Mouse (Mus musculus): ENCODE data around the gene Nae1. TPM values are rescaled to one million over a fixed set of nuclear protein-coding genes. Genes with fewer than 3 reads are reported as not detected.
"Not testable (repeated sequence)": the region's sequence is repeated elsewhere in the genome, so short reads cannot be mapped to it uniquely, and the experiment has no call there.

Nae1 gene
- 138 and 142 TPM in 2 replicates for polyA plus RNA-seq (2014; fragmentation: Nextera tagmentation; extraction: Ambion mirVana)

- H3K36me3 ChIP-seq (ENCODE audit: control insufficient read depth, insufficient read depth, low read length): peaks cover 4% of the 10 kb centered on the region; the same call in 1 of the 2 replicates
- peaks cover 7% of the 10 kb centered on the region; the same call in 1 of the 2 replicates for H3K4me1 ChIP-seq (ENCODE audit: control insufficient read depth, insufficient read depth, low read length)
- peak within 1 kb of the TSS; percentile 96 for H3K9ac ChIP-seq (ENCODE audit: low read length)
- ATAC-seq (ENCODE audit: insufficient number of reproducible peaks, low FRiP score, low TSS enrichment, low read depth): peak; percentile 92
- peak; percentile 96 for DNase-seq (ENCODE audit: low spot score)
- WGBS: under 1% methylated on average over 65 of the region's 70 CpGs
- H3K9me3 ChIP-seq (ENCODE audit: control insufficient read depth, low read length): no peaks in the 10 kb centered on the region
- H3K27ac ChIP-seq (replicated peaks; ENCODE audit: low read depth, low read length): peak within 1 kb of the TSS; percentile 68; the same call in 1 of the 2 replicates
- H3K4me3 ChIP-seq (ENCODE audit: low read depth, low read length): peak within 1 kb of the TSS; percentile 92
- H3K27me3 ChIP-seq (ENCODE audit: control insufficient read depth, insufficient read depth, low read length): peaks cover 8% of the 10 kb centered on the region
- H3K4me2 ChIP-seq (ENCODE audit: low read depth, severe bottlenecking): peak within 1 kb of the TSS; percentile 56
Observed at GRCm38 (mm10) chr8:104533971-104534778, at the start of gene Nae1, which contains the start of gene Car7. Gene Nae1 (minus strand): TSS chr8:104534637. Gene Car7 (plus strand): TSS chr8:104534689.

DNA sequence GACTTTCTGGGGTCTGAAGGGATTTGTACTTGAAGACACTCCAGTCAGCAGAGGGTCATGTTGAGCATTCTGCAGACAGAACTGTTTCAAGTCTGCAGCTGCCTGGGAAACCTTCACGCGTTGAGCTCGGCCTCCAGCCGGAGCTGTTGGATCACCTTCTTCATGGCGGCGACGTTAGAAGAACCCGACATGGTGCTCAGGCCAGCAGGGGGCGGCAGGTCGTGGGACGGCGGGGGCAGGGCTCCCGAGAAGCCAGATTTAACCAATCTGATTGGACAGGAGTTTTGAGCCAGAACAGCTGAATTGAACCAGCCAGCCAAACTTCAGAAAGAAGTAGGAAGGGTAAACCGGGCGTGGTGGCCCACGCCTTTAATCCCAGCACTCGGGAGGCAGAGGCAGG is 43.2 kb upstream of the Nae1 start:
- 76% methylated on average over 17 of the region's 17 CpGs for WGBS
- not testable (repeated sequence) for ATAC-seq (ENCODE audit: insufficient number of reproducible peaks, low FRiP score, low TSS enrichment, low read depth); H3K4me3 ChIP-seq (ENCODE audit: low read depth, low read length)

GRCm38 (mm10) chr8:104576820-104577219 is 42.4 kb upstream of the Nae1 start:
- H3K4me1 ChIP-seq (ENCODE audit: control insufficient read depth, insufficient read depth, low read length): no peaks in the 10 kb centered on the region
- H3K9me3 ChIP-seq (ENCODE audit: control insufficient read depth, low read length): no peaks in the 10 kb centered on the region
- no peak overlapping the region for H3K27ac ChIP-seq (replicated peaks; ENCODE audit: low read depth, low read length)
- no peak overlapping the region for H3K4me2 ChIP-seq (ENCODE audit: low read depth, severe bottlenecking)
- no peak for ATAC-seq (ENCODE audit: insufficient number of reproducible peaks, low FRiP score, low TSS enrichment, low read depth)
- 90% methylated on average over 3 of the region's 3 CpGs for WGBS
- H3K4me3 ChIP-seq (ENCODE audit: low read depth, low read length): no peak overlapping the region
- H3K27me3 ChIP-seq (ENCODE audit: control insufficient read depth, insufficient read depth, low read length): no peaks in the 10 kb centered on the region
- no peak for DNase-seq (ENCODE audit: low spot score)
- no peaks in the 10 kb centered on the region for H3K36me3 ChIP-seq (ENCODE audit: control insufficient read depth, insufficient read depth, low read length)
- H3K9ac ChIP-seq (ENCODE audit: low read length): no peak overlapping the region

More for the DNA sequence above, 43.2 kb upstream of the Nae1 start:
- not testable (repeated sequence) for DNase-seq (ENCODE audit: low spot score); H3K36me3 ChIP-seq (ENCODE audit: control insufficient read depth, insufficient read depth, low read length); H3K4me2 ChIP-seq (ENCODE audit: low read depth, severe bottlenecking); H3K9ac ChIP-seq (ENCODE audit: low read length); H3K27me3 ChIP-seq (ENCODE audit: control insufficient read depth, insufficient read depth, low read length); H3K27ac ChIP-seq (replicated peaks; ENCODE audit: low read depth, low read length); H3K4me1 ChIP-seq (ENCODE audit: control insufficient read depth, insufficient read depth, low read length); H3K9me3 ChIP-seq (ENCODE audit: control insufficient read depth, low read length)

DNA sequence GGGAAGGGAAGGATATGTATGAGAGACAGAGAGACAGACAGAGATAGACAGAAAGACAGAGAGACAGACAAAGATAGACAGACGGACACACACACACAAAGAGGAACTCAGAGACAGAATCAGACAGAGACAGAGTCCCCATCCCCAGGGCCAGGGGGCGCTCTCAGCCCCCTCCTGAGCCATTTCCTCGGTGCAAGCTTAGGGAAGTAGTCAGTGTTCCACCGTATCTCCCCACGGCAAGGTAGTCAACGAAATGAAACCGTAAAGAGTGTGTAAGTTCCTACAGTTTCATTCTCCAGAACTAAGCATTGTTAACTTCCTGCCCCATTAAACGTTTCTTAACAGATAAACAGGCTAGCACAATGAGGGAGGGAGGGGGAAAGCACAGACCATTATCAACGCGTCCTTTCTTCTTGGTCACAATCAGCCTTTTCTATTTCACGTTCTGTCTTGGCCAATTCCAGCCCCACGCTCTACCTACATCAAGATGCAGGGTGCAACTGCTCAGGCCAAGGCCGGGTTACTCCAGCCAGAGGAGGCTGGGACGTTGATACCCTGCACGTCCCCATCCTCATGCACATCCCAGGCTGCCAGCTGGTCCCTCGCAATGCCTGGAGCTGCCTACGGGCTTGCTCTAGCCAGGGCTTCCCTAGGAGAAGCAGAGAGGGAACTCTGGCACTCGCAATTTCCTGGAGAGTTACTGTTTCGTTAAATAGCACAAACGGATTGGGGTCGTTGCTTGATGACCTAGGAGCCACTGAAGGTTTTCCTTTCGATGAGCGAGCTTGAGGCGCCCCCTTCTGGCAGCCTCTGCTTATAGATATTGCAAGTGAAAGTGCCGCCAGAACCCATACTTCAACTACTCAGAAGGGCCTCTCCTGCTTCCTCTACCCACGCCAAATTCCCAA is 36.3 kb upstream of the Nae1 start:
- Histone ChIP-seq H3K4me3 (ENCODE audit: low read depth, low read length) (peak overlapping the region; percentile 20), H3K4me1 (ENCODE audit: control insufficient read depth, insufficient read depth, low read length) (no peaks in the 10 kb centered on the region), H3K36me3 (ENCODE audit: control insufficient read depth, insufficient read depth, low read length) (no peaks in the 10 kb centered on the region), H3K9ac (ENCODE audit: low read length) (peak overlapping the region; percentile 34; the same call in 1 of the 2 replicates), H3K27ac (replicated peaks; ENCODE audit: low read depth, low read length) (no peak overlapping the region), H3K4me2 (ENCODE audit: low read depth, severe bottlenecking) (peak overlapping the region; percentile 59), H3K9me3 (ENCODE audit: control insufficient read depth, low read length) (no peaks in the 10 kb centered on the region), H3K27me3 (ENCODE audit: control insufficient read depth, insufficient read depth, low read length) (no peaks in the 10 kb centered on the region)
- 6% methylated on average over 26 of the region's 26 CpGs for WGBS
- peak; percentile 94 for DNase-seq (ENCODE audit: low spot score)
- peak; percentile 54; the same call in 1 of the 2 replicates for ATAC-seq (ENCODE audit: insufficient number of reproducible peaks, low FRiP score, low TSS enrichment, low read depth)

GRCm38 (mm10) chr8:104569559-104569958 is 35.1 kb upstream of the Nae1 start:
- H3K4me3 ChIP-seq (ENCODE audit: low read depth, low read length): no peak overlapping the region
- H3K4me1 ChIP-seq (ENCODE audit: control insufficient read depth, insufficient read depth, low read length): no peaks in the 10 kb centered on the region
- H3K27ac ChIP-seq (replicated peaks; ENCODE audit: low read depth, low read length): no peak overlapping the region
- 62% methylated on average over 1 of the region's 1 CpGs for WGBS
- H3K4me2 ChIP-seq (ENCODE audit: low read depth, severe bottlenecking): no peak overlapping the region
- DNase-seq (ENCODE audit: low spot score) (no peak), ATAC-seq (ENCODE audit: insufficient number of reproducible peaks, low FRiP score, low TSS enrichment, low read depth) (no peak)
- H3K36me3 ChIP-seq (ENCODE audit: control insufficient read depth, insufficient read depth, low read length): no peaks in the 10 kb centered on the region
- H3K9me3 ChIP-seq (ENCODE audit: control insufficient read depth, low read length): no peaks in the 10 kb centered on the region
- H3K27me3 ChIP-seq (ENCODE audit: control insufficient read depth, insufficient read depth, low read length): no peaks in the 10 kb centered on the region
- no peak overlapping the region for H3K9ac ChIP-seq (ENCODE audit: low read length)

DNA sequence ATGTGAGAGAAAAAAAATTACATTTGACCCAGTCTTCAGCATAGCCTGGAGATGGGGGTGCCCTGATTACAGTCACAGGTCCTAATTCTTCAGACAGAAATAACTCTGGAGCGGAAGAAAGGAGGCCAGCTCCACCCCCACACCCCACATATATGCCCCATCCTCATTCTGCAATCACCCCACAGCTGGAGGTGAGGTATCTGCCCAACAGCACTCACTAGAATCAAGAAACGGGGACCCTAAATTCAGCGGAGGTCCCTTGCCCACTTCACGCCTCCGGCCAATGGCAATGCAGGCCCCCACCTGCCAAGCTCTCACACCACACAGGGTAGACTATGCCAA is 31.0 kb upstream of the Nae1 start:
- H3K4me1 ChIP-seq (ENCODE audit: control insufficient read depth, insufficient read depth, low read length): no peaks in the 10 kb centered on the region
- H3K9ac ChIP-seq (ENCODE audit: low read length): no peak overlapping the region
- WGBS: 89% methylated on average over 5 of the region's 5 CpGs
- no peak overlapping the region for H3K4me3 ChIP-seq (ENCODE audit: low read depth, low read length)
- H3K27me3 ChIP-seq (ENCODE audit: control insufficient read depth, insufficient read depth, low read length): no peaks in the 10 kb centered on the region
- peak; percentile 50; the same call in 1 of the 2 replicates for ATAC-seq (ENCODE audit: insufficient number of reproducible peaks, low FRiP score, low TSS enrichment, low read depth)
- H3K9me3 ChIP-seq (ENCODE audit: control insufficient read depth, low read length): no peaks in the 10 kb centered on the region
- H3K36me3 ChIP-seq (ENCODE audit: control insufficient read depth, insufficient read depth, low read length): no peaks in the 10 kb centered on the region
- DNase-seq (ENCODE audit: low spot score): no peak
- H3K27ac ChIP-seq (replicated peaks; ENCODE audit: low read depth, low read length): no peak overlapping the region
- no peak overlapping the region for H3K4me2 ChIP-seq (ENCODE audit: low read depth, severe bottlenecking)

- Histone ChIP-seq H3K9ac (ENCODE audit: low read length) (no peak overlapping the region), H3K4me2 (ENCODE audit: low read depth, severe bottlenecking) (no peak overlapping the region), H3K4me1 (ENCODE audit: control insufficient read depth, insufficient read depth, low read length) (no peaks in the 10 kb centered on the region), H3K36me3 (ENCODE audit: control insufficient read depth, insufficient read depth, low read length) (no peaks in the 10 kb centered on the region), H3K27me3 (ENCODE audit: control insufficient read depth, insufficient read depth, low read length) (no peaks in the 10 kb centered on the region), H3K9me3 (ENCODE audit: control insufficient read depth, low read length) (no peaks in the 10 kb centered on the region), H3K4me3 (ENCODE audit: low read depth, low read length) (no peak overlapping the region), H3K27ac (replicated peaks; ENCODE audit: low read depth, low read length) (no peak overlapping the region)
- 19% methylated on average over 22 of the region's 22 CpGs for WGBS
- peak; percentile 89 for DNase-seq (ENCODE audit: low spot score)
- peak; percentile 67; the same call in 1 of the 2 replicates for ATAC-seq (ENCODE audit: insufficient number of reproducible peaks, low FRiP score, low TSS enrichment, low read depth)
Observed at GRCm38 (mm10) chr8:104564633-104565456, 30.4 kb upstream of the Nae1 start.

DNA sequence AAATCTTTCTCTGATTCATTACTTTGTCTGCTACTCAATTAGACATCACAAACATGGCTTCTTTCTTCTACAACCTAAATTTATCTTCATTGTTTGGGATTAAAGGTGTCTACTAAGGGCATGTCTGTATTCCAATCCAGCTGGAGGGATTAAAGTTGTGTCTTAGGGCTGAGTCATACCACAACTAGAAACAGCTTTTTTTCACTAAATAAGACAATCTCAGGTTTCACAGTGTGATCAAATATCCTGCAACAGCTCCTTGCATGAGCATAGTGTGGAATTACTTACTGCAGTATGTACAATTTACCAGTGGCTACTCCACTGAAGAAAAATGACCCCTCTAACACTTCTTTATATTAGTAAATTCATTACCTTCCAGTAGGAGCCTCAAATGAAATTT is 26.3 kb upstream of the Nae1 start:
- Histone ChIP-seq H3K4me2 (ENCODE audit: low read depth, severe bottlenecking) (no peak overlapping the region), H3K4me1 (ENCODE audit: control insufficient read depth, insufficient read depth, low read length) (no peaks in the 10 kb centered on the region), H3K27ac (replicated peaks; ENCODE audit: low read depth, low read length) (no peak overlapping the region), H3K27me3 (ENCODE audit: control insufficient read depth, insufficient read depth, low read length) (no peaks in the 10 kb centered on the region), H3K36me3 (ENCODE audit: control insufficient read depth, insufficient read depth, low read length) (no peaks in the 10 kb centered on the region), H3K9ac (ENCODE audit: low read length) (no peak overlapping the region), H3K4me3 (ENCODE audit: low read depth, low read length) (no peak overlapping the region), H3K9me3 (ENCODE audit: control insufficient read depth, low read length) (no peaks in the 10 kb centered on the region)
- no peak for ATAC-seq (ENCODE audit: insufficient number of reproducible peaks, low FRiP score, low TSS enrichment, low read depth)
- DNase-seq (ENCODE audit: low spot score): no peak
